Mouse (Mus musculus) hindbrain, embryonic 15.5 days (tissue): ENCODE results near the gene Hsd17b2. TPM values are rescaled to one million over a fixed set of nuclear protein-coding genes. Genes with fewer than 3 reads are reported as not detected.
"Not testable (repeated sequence)": the region's sequence is repeated elsewhere in the genome, so short reads cannot be mapped to it uniquely, and the experiment has no call there.

Source experiments
- ATAC-seq: fragments of 200-750 bp; cut with Nextera tagmentation; 2 replicates; pipeline ENCODE4 v1.8.0; 2017; ENCODE audit warnings: low read depth, moderate number of reproducible peaks, moderate TSS enrichment; ENCODE audit not compliant: low FRiP score
- H3K27ac ChIP-seq: fragments of 300-500 bp; sonication (generic); replicated peaks from 2 replicates; pipeline ENCODE4 v1.5.1; 2015; ENCODE audit warnings: mild to moderate bottlenecking, inconsistent platforms
- H3K27me3 ChIP-seq: fragments of 300-500 bp; sonication (generic); 2 replicates; pipeline ENCODE4 v1.6.1; 2015; ENCODE audit warnings: control low read depth, inconsistent platforms
- H3K36me3 ChIP-seq: fragments of 300-500 bp; sonication (generic); 2 replicates; pipeline ENCODE4 v1.6.1; 2015; ENCODE audit warnings: control low read depth, inconsistent platforms
- H3K4me1 ChIP-seq: fragments of 300-500 bp; sonication (generic); replicated peaks from 2 replicates; pipeline ENCODE4 v1.6.1; 2015; ENCODE audit warnings: control low read depth, inconsistent platforms
- H3K4me2 ChIP-seq: fragments of 300-500 bp; sonication (generic); 2 replicates; pipeline ENCODE4 v1.6.1; 2015; ENCODE audit warnings: moderate library complexity, mild to moderate bottlenecking, inconsistent platforms
- H3K4me3 ChIP-seq: fragments of 300-500 bp; sonication (generic); 2 replicates; pipeline ENCODE4 v1.5.1; 2015; ENCODE audit warnings: mild to moderate bottlenecking, inconsistent platforms
- H3K9ac ChIP-seq: fragments of 300-500 bp; sonication (generic); 2 replicates; pipeline ENCODE4 v1.6.1; 2015; ENCODE audit warnings: inconsistent platforms
- H3K9me3 ChIP-seq: fragments of 300-500 bp; sonication (generic); 2 replicates; pipeline ENCODE4 v1.6.1; 2016; ENCODE audit warnings: control low read depth, inconsistent platforms
- WGBS: fragments of 180-500 bp; shearing (Covaris S2); methylation state at CpG from one replicate; pipeline ENCODE4 v1.1.7; 2015; 5-methylcytosine and 5-hydroxymethylcytosine counted together
- polyA plus RNA-seq: library from polyadenylated mRNA; unstranded; fragments of >200 nt; fragmentation: Nextera tagmentation; extraction: Ambion mirVana; gene quantifications from 2 replicates; pipeline ENCODE4 v1.2.1, GENCODE M21; 2015

Hsd17b2 gene
- polyA plus RNA-seq, 1 experiment from 2014 or later: 0.26 TPM

DNA sequence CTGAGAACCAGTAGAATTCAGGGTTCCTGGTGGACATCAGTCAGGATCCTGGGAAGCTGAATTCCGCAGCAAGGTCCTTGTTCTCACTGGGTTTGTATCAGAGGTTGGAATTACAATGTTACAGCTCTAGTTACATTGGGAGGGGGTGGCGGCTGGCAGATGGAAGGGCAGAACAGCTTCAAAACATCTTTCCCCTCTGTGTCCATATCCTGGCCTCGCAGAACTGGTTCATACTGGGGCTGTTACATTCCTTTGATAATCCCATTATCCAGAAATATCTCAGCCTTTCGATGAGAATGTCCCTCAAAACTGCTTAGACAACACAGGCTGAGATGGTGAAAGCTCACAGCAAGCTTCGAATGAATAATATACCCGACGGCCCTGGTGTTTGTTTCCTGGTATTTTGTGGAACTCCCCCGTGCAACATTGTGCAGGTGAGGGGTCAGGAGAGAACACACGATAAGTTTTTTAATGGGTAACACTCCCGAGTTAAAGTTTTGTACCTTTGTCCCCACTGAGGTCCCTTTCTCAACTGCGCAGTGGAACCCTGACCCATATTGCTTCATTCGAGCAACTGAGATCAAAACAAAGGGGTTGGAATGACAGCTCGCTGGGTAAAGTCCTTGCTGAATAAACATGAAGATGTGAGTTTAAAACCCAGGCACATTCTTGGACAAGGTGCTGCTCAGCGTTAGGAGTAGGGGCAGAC is 16.6 kb downstream of the Hsd17b2 start:
- 82% methylated on average over 14 of the region's 14 CpGs for WGBS
- Histone ChIP-seq H3K4me2 (no peak overlapping the region), H3K4me1 (no peaks in the 10 kb centered on the region), H3K9ac (no peak overlapping the region), H3K9me3 (no peaks in the 10 kb centered on the region), H3K4me3 (no peak overlapping the region), H3K36me3 (no peaks in the 10 kb centered on the region), H3K27ac (no peak overlapping the region), H3K27me3 (no peaks in the 10 kb centered on the region)
- ATAC-seq: no peak

- Histone ChIP-seq H3K4me1 (no peaks in the 10 kb centered on the region), H3K4me3 (no peak overlapping the region), H3K9ac (no peak overlapping the region), H3K4me2 (no peak overlapping the region), H3K9me3 (no peaks in the 10 kb centered on the region), H3K36me3 (no peaks in the 10 kb centered on the region), H3K27me3 (no peaks in the 10 kb centered on the region), H3K27ac (no peak overlapping the region)
- 73% methylated on average over 7 of the region's 7 CpGs for WGBS
- no peak for ATAC-seq
These were observed 24.8 kb downstream of the Hsd17b2 start for GRCm38 (mm10) chr8:117726467-117726866.

- ATAC-seq: no peak
- Histone ChIP-seq H3K27ac (no peak overlapping the region), H3K4me3 (no peak overlapping the region)
These were observed 25.9 kb downstream of the Hsd17b2 start for GRCm38 (mm10) chr8:117727561-117727960.

DNA sequence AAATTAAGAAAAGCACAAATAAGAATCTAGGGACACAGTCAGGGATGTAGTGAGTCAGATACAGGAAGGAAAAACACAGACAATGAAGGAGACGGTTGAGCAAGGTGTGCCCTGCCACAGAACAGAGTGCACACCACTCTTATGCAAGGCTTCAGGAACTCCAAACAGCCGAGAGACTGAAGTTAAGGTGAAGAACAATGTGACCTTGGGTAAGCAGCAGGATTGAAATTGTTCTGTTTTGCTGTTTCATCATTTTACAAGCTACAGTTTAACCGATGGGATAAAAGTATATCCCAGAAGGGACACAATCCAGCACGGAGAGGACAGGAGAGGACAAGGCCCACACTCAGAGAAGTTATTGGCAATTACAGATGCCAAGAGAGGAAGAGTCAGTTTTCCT is 26.5 kb downstream of the Hsd17b2 start:
- WGBS: 88% methylated on average over 4 of the region's 4 CpGs
- no peak overlapping the region for H3K9ac ChIP-seq
- no peaks in the 10 kb centered on the region for H3K36me3 ChIP-seq
- no peaks in the 10 kb centered on the region for H3K9me3 ChIP-seq
- H3K27me3 ChIP-seq: no peaks in the 10 kb centered on the region
- ATAC-seq: no peak
- no peak overlapping the region for H3K4me3 ChIP-seq
- no peaks in the 10 kb centered on the region for H3K4me1 ChIP-seq
- H3K4me2 ChIP-seq: no peak overlapping the region
- H3K27ac ChIP-seq: no peak overlapping the region

More at GRCm38 (mm10) chr8:117727561-117727960, 25.9 kb downstream of the Hsd17b2 start:
- 69% methylated on average over 5 of the region's 5 CpGs for WGBS
- Histone ChIP-seq H3K4me2 (no peak overlapping the region), H3K27me3 (no peaks in the 10 kb centered on the region), H3K4me1 (no peaks in the 10 kb centered on the region), H3K36me3 (no peaks in the 10 kb centered on the region), H3K9ac (no peak overlapping the region), H3K9me3 (no peaks in the 10 kb centered on the region)

- 36% methylated on average over 10 of the region's 10 CpGs for WGBS
- H3K4me1 ChIP-seq: no peaks in the 10 kb centered on the region
- no peaks in the 10 kb centered on the region for H3K9me3 ChIP-seq
- H3K27me3 ChIP-seq: no peaks in the 10 kb centered on the region
- ATAC-seq: no peak
- no peak overlapping the region for H3K4me3 ChIP-seq
- H3K9ac ChIP-seq: no peak overlapping the region
- H3K36me3 ChIP-seq: no peaks in the 10 kb centered on the region
- H3K27ac ChIP-seq: no peak overlapping the region
- no peak overlapping the region for H3K4me2 ChIP-seq
These were observed 29.3 kb downstream of the Hsd17b2 start for GRCm38 (mm10) chr8:117730980-117731379.

DNA sequence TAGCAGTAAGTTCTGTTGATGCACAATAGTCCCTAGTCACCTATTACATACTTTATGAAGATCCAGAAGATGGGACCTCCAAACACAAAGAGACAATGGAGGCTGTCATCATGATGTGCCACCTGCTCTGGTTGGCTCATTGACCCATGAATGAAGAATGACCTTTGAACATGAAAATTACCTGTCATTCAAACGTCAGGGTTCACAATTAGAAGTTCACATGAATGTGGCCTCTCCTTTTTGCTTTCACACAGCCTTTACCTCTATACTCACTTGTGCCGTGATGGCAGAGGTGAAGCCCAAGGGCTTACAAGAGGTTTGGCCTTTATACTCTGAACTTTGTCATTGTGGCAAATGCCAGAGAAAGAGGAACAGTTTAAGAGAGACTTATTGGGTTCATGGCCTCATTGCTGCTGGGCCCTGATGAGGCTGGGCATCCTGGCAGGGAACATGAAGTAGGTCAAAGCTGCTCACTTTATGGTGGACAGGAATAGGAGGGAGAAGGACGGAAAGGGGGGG is 35.0 kb downstream of the Hsd17b2 start:
- 58% methylated on average over 3 of the region's 3 CpGs for WGBS
- no peak for ATAC-seq

DNA sequence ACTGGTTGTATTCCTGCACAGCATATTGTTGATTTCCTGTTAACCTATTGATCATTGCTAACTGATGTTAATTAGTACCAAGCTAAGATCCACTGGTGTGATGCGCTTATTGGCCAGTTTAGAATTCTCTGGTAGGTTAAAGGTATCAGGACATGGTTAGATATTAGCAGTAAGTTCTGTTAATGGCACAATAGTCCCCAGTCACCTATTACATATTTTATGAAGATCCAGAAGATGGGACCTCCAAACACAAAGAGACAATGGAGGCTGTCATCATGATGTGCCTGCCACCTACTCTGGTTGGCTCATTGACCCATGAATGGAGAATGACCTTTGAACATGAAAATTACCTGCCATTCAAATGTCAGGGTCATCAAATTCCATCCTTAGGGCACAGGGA is 36.5 kb downstream of the Hsd17b2 start:
- not testable (repeated sequence) for H3K9me3 ChIP-seq, H3K27me3 ChIP-seq, H3K4me1 ChIP-seq, ATAC-seq, H3K4me2 ChIP-seq, H3K9ac ChIP-seq, H3K36me3 ChIP-seq, H3K4me3 ChIP-seq, H3K27ac ChIP-seq
- WGBS: 95% methylated on average over 1 of the region's 1 CpGs

More for the DNA sequence above, 35.0 kb downstream of the Hsd17b2 start:
- Histone ChIP-seq H3K9ac (no peak overlapping the region), H3K36me3 (no peaks in the 10 kb centered on the region), H3K9me3 (no peaks in the 10 kb centered on the region), H3K4me2 (no peak overlapping the region), H3K4me3 (no peak overlapping the region), H3K4me1 (no peaks in the 10 kb centered on the region), H3K27ac (no peak overlapping the region), H3K27me3 (no peaks in the 10 kb centered on the region)

DNA sequence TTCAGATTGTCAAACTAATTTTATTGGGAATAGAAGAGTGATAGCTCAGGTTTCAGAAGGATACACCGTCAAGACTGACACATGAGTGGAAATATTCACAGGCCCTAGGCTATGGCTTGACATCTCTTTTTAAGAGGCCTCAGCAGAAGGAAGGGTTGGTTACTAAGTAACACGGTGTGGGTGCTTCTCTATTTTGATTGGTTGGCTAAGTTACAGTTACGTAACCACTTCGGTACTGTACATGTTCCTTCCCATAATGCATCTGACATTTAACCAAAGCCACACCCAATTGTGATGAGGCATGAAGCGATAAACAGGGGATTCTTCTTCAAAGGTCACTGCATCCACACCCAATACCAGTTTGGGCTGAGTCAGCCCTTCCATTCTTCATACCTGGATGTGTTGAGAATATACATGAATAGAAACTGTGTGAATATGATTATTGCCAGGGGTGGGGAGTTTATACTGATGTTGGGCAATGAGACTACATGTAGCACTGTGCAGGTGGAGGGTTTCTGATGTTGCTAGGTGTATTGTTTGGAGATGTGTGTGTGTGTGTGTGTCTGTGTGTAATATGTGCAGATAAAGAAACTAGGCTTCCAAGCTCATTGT is 38.8 kb downstream of the Hsd17b2 start:
- Histone ChIP-seq H3K4me1 (no peaks in the 10 kb centered on the region), H3K27ac (no peak overlapping the region), H3K9me3 (no peaks in the 10 kb centered on the region), H3K4me3 (no peak overlapping the region), H3K27me3 (no peaks in the 10 kb centered on the region), H3K4me2 (no peak overlapping the region), H3K9ac (no peak overlapping the region), H3K36me3 (no peaks in the 10 kb centered on the region)
- WGBS: 89% methylated on average over 5 of the region's 5 CpGs
- ATAC-seq: no peak

- Histone ChIP-seq H3K27ac (no peak overlapping the region), H3K4me3 (no peak overlapping the region)
- 60% methylated on average over 15 of the region's 15 CpGs for WGBS
These were observed 40.8 kb downstream of the Hsd17b2 start for GRCm38 (mm10) chr8:117742431-117743012.

GRCm38 (mm10) chr8:117746651-117747050 is 44.9 kb downstream of the Hsd17b2 start:
- Histone ChIP-seq H3K4me3 (no peak overlapping the region), H3K36me3 (no peaks in the 10 kb centered on the region), H3K27me3 (no peaks in the 10 kb centered on the region), H3K9me3 (no peaks in the 10 kb centered on the region), H3K4me2 (no peak overlapping the region), H3K9ac (no peak overlapping the region), H3K27ac (no peak overlapping the region), H3K4me1 (no peaks in the 10 kb centered on the region)
- ATAC-seq: no peak
- WGBS: 93% methylated on average over 5 of the region's 5 CpGs

More at GRCm38 (mm10) chr8:117742431-117743012, 40.8 kb downstream of the Hsd17b2 start:
- no peak for ATAC-seq
- Histone ChIP-seq H3K4me2 (no peak overlapping the region), H3K9ac (no peak overlapping the region), H3K27me3 (no peaks in the 10 kb centered on the region), H3K4me1 (no peaks in the 10 kb centered on the region), H3K9me3 (no peaks in the 10 kb centered on the region), H3K36me3 (no peaks in the 10 kb centered on the region)

- Histone ChIP-seq H3K9me3 (no peaks in the 10 kb centered on the region), H3K4me3 (no peak overlapping the region), H3K27ac (no peak overlapping the region), H3K36me3 (no peaks in the 10 kb centered on the region), H3K9ac (no peak overlapping the region), H3K4me2 (no peak overlapping the region), H3K4me1 (no peaks in the 10 kb centered on the region), H3K27me3 (no peaks in the 10 kb centered on the region)
- 57% methylated on average over 2 of the region's 2 CpGs for whole genome bisulfite sequencing
- ATAC-seq: no peak
These were observed 45.7 kb downstream of the Hsd17b2 start for GRCm38 (mm10) chr8:117747428-117747827.
